Mouse (Mus musculus): ENCODE data around the gene Slc25a13.
"Not testable (repeated sequence)": the region's sequence is repeated elsewhere in the genome, so short reads cannot be mapped to it uniquely, and the experiment has no call there.

Slc25a13 gene

GRCm38 (mm10) chr6:6202451-6202850, 14.5 kb downstream of the Slc25a13 start:
- peak; percentile 18 for DNase-seq

DNA sequence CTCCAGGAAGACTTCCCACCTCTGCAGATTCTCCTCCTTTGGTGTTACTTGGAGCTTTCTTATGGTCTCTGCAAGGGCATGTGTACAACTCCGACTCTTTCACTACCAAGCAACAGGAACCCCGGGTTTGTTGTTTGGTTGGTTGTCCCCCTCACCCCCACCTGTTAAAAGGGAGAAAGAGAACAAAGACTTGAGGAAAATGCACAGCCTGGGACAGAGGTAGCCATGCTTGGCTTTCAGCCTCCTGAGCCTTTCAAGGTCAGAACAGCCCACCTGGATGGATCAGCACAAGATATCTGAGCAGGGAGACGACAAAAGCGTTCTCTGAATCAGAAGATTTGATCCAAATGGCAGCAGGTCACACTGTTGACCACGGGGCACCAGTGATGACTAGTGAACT, 15.0 kb downstream of the Slc25a13 start:
- no peak for DNase-seq

DNA sequence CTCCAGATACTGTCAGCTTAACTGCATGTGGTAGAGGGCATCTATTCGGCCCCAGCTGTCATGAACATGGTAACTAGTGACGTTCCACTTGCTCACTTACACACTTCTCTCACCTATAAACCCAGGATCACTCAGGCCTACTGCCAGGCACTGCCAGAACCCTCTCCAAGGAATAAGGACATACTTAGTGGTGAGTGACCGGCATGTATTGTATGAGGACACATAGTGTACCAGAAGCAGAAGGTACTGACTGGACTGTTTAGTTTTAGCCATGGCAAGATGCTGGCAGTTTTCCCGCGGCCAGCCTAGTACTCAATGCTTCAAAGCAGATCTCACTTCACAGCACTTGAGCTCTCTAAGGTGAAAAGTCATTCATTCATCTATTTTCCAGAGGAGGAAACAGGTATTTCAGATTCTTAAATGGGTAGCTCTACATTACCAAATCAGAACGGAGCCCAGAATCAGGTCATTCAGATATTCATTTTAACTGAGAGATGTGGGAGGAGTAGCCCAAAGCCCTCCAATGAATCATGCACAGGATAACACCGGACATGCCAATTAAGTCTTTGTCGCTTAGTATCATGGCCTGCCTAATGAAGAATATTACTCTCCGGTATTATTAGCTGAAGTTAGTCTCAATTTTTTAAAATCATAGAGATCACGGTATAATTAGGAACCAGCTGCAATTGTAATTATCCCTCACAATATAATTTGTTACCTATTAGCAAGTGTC, 17.7 kb downstream of the Slc25a13 start:
- no peak for DNase-seq

DNA sequence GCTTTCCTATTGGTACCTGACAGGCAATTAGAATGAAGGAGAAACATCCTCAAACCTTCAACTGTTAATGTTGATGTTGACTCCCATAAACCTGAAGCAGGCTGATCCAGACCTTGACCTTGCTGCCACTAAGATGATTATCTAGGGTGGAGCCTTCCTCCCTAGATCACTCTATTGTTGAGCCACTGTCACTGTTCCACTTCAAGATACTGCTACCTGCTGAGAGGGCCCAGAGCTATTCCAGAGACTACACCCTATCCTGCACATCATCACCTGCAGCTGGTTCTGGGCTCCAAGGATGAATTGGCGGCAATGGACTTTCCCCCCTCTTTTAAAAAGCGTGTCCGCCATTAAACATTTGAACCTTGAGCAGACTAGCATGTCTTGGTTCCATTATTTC, 18.9 kb downstream of the Slc25a13 start:
- not testable (repeated sequence) for DNase-seq

- DNase-seq: no peak
Measured at GRCm38 (mm10) chr6:6197339-6197738, 19.6 kb downstream of the Slc25a13 start.

DNA sequence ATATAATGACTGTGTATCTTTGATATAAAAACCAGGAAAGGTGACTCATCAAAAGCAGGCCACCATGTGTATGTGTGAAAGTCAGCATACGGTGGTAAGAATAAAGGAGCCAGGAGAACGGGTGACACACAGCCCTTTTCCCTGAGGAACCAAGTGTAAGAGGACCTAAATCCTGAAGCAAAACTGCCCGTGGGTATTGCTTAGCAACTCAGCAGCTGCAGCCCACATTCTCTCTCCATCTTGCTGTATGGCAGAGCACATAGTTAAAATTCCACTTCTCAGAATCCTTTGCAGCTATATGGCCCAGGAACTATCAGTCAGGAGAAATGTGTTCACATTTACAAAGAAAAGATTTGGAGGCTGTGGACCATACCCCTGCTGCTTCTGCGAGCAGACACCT, 20.4 kb downstream of the Slc25a13 start:
- DNase-seq: no peak

GRCm38 (mm10) chr6:6194831-6195230, 22.1 kb downstream of the Slc25a13 start:
- DNase-seq: no peak

DNA sequence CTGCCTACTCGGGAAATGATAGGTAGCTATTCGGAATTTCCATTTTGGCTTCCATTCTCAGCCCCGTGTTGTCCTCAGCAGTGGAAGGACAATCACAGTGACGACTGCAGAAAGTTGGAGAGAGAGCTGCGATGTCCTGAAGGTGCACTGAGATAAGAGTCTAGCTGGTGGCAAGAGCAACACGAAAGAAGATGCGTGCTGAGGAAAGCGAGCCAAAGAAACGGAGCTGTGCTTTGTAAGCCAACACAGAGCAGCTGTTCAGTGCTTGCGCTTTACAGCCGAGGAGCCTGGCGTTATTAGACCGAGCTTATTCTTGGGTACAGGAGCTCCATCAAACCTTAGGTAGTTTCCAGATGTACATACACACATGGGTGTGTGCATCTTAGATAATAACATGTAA, 23.1 kb downstream of the Slc25a13 start:
- no peak for DNase-seq

DNA sequence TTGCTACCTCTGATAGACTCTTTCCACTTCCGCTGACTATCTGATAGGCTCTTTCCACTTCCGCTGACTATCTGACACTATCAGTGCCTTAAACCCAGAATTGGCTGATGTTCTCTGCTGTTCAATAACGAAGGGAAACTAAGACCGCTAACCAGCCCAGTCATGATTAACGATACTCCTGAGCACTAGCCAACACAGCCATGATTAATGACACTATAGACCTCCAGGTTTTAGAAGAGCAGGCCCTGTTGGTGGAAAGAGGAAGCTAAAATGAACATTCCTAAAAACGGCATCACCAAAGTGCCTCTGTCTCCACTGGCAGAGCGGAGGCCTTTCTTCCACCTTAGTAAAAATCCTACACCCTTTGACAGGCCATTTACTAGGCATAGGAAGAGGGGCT, 24.6 kb downstream of the Slc25a13 start:
- DNase-seq: no peak

- DNase-seq: no peak
Measured at GRCm38 (mm10) chr6:6191596-6192337, 25.2 kb downstream of the Slc25a13 start.

- DNase-seq: no peak
Measured at GRCm38 (mm10) chr6:6188970-6189369, 28.0 kb downstream of the Slc25a13 start.

DNA sequence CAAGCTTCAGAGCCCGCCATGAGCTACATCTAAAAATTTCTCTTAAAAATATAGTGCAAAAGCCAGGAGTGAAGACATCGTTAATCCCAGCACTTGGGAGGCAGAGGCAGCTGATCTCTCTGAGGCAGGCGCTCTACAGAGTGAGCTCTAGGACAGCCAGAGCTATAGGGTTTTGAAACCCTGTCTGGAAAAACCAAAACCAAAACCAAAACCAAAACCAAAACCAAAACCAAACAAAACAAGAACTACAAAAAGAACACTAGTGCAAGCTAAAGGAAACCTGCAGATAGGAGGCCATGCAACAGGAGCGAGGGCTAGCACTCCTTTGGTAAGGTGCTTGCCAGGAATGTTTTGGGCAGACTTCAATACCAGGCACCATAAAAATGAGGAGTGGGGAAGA, 30.5 kb downstream of the Slc25a13 start:
- DNase-seq: no peak

DNA sequence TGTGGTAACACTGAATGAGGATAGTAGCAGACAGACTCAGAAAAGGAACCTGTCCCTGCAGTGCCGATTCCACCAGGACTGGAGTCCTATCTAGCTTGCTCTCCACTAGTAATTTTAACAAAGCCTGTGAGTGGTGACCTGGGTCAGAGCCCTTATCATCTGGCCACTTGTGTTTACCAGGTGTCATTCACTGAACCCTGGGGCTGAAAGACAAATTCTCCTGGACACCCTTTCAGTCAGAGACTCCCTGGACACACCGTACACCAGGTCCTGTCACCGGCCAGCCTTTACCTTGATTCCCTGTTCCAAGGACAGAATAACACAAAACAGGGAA, 31.3 kb downstream of the Slc25a13 start:
- DNase-seq: no peak

DNA sequence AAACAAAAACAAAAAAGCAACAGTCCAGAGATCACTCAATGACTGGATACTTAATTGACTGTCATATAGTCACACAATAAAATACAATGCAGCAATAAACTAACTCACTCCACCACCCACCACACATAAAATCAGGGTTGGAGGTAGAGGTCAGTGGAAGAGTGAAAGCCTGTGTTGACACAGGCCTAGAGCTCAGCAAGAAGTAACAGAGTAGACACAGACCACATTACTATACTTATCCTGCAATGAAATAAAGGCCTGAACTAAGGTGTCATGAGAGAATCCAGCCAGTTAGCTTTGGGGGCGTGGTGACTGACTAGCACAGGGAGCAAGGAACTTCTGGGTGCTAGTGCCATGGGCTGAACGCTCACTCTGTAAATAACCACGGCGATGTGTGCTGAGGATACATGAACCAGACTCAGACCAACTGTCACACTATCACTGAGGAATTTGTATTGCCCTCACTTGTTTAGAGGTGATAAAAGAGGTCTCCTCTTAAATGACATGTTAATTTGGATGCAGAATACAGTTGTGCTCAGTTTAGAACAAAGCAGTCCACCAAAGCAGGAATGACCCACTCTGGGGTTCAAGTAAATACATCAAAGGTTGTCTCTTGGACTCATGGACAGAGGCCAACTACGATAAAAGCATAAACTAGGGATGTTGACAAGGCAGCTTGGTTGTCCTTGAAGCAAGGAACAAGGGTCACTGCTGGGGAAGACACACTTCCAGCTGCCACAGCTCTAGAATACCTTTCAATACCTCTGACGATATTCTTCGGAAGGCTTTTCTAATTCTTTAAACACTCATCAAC, 31.8 kb downstream of the Slc25a13 start:
- DNase-seq: peak; percentile 27

- DNase-seq: peak; percentile 27
Measured at GRCm38 (mm10) chr6:6183601-6184000, 33.4 kb downstream of the Slc25a13 start.

DNA sequence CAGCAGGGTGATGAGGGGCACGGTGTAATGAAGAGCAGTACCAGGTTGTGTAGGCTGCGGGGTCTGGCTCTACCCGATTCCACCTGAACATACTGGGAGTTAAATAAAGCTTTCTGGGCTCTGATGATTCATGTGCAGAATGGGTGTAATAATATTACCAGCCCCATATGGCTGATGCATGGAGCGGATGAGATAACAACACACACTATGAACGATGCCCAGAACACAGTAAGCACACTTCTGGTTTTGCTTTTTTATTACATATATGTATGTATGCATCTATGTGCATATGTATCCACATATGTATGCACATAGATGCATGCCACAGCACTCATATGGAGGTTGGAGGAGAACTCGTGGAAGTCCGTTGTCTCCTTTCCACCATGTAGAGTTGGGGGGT, 34.8 kb downstream of the Slc25a13 start:
- DNase-seq: no peak

DNA sequence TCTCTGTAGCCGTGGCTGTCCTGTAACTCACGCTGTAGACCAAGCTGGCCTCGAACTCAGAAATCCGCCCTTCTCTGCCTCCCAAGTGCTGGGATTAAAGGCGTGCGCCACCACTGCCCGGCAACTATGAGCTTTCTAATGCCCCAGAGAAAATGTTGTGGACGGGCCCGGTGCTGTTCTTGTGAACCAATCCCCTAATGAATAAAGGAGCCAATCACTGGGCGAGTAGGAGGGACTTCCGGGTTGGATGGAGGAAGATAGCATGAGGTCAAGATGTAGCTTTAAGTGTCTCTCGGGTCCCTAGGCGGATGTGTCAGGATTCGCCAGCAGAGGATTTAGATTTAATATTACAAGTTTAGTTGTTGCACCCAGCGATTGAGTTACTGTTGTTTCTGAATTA, 38.6 kb downstream of the Slc25a13 start:
- DNase-seq: not testable (repeated sequence)

GRCm38 (mm10) chr6:6175350-6175971, 41.5 kb downstream of the Slc25a13 start:
- no peak for DNase-seq

GRCm38 (mm10) chr6:6173935-6174561, 42.9 kb downstream of the Slc25a13 start:
- DNase-seq: no peak

GRCm38 (mm10) chr6:6173166-6173934, 43.6 kb downstream of the Slc25a13 start:
- peak; percentile 16 for DNase-seq

DNA sequence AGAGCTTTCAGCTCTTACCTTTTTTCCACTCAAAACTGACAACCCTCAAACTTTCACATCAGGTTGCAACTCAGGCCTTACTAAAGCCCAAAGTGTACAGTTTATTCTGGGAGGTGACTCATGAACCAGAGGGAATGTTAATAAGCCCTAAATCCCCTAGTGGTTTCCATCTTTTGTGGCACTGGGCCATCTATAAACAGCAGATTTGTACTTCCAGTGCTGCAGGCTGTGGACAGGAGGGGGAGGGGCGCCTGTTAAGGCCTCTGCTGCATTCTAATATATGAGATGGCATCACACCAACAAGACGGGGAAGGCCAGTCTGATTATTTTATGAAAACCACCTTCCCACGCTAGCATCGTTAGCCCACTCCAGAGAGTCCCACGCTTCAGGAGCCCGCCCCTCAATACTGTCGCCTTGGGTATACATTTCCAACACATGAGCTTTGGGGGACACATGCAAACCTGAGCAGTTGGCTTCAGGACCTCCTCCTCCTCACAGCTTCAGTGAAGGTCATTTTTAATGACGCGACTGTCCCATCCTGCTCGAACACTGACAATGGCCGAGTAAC, 48.3 kb downstream of the Slc25a13 start:
- peak; percentile 47 for DNase-seq
